Mouse (Mus musculus) cerebellum, adult (tissue): ENCODE results near the gene Ascc2.
"Not testable (repeated sequence)": the region's sequence is repeated elsewhere in the genome, so short reads cannot be mapped to it uniquely, and the experiment has no call there.

Source experiments
- ATAC-seq: cut with Nextera tagmentation; 2 replicates; pipeline ENCODE4 v1.9.2; 2017; ENCODE audit warnings: mild to moderate bottlenecking, moderate library complexity, mixed read lengths; ENCODE audit not compliant: insufficient number of reproducible peaks, low FRiP score, low TSS enrichment

Gene Ascc2

GRCm38 (mm10) chr11:4679441-4679832 lies 41.9 kb downstream of the Ascc2 start:
- ATAC-seq = no peak

- ATAC-seq = no peak
Measured at GRCm38 (mm10) chr11:4680126-4680525, 42.6 kb downstream of the Ascc2 start.

- ATAC-seq = no peak
Measured at GRCm38 (mm10) chr11:4683516-4683915, 46.0 kb downstream of the Ascc2 start.

GRCm38 (mm10) chr11:4684186-4684585 lies 46.6 kb downstream of the Ascc2 start:
- no peak for ATAC-seq

- ATAC-seq = no peak
Measured at GRCm38 (mm10) chr11:4685071-4685470, 47.5 kb downstream of the Ascc2 start.

- no peak for ATAC-seq
Measured at GRCm38 (mm10) chr11:4685510-4685909, 48.0 kb downstream of the Ascc2 start.

- ATAC-seq = no peak
Measured at GRCm38 (mm10) chr11:4687027-4687426, 49.5 kb downstream of the Ascc2 start.

GRCm38 (mm10) chr11:4687874-4688273 lies 50.3 kb downstream of the Ascc2 start:
- no peak for ATAC-seq

GRCm38 (mm10) chr11:4688632-4689380 lies 51.3 kb downstream of the Ascc2 start:
- ATAC-seq = no peak

GRCm38 (mm10) chr11:4690353-4690752 lies 52.8 kb downstream of the Ascc2 start:
- ATAC-seq = no peak

- ATAC-seq = no peak
Measured at GRCm38 (mm10) chr11:4691213-4691612, 53.7 kb downstream of the Ascc2 start.

- ATAC-seq = no peak
Measured at GRCm38 (mm10) chr11:4692162-4692561, 54.6 kb downstream of the Ascc2 start.

GRCm38 (mm10) chr11:4697043-4697983 lies 59.8 kb downstream of the Ascc2 start:
- ATAC-seq = no peak

- no peak for ATAC-seq
Measured at GRCm38 (mm10) chr11:4700726-4701125, 63.2 kb downstream of the Ascc2 start.

GRCm38 (mm10) chr11:4703688-4704071 lies 66.1 kb downstream of the Ascc2 start:
- 0 out of 2 replicates have a peak, but pooled peaks have one; percentile 11 for ATAC-seq

GRCm38 (mm10) chr11:4704072-4704964 lies 66.8 kb downstream of the Ascc2 start, which contains the start of the genes Uqcr10 and Zmat5:
Uqcr10 (minus strand) TSS chr11:4704342.
Zmat5 (plus strand) TSS chr11:4704678.
- ATAC-seq = peak; percentile 99

- ATAC-seq = no peak
Measured at GRCm38 (mm10) chr11:4705178-4705577, 67.6 kb downstream of the Ascc2 start.

GRCm38 (mm10) chr11:4710188-4710587 lies 72.6 kb downstream of the Ascc2 start:
- ATAC-seq = not testable (repeated sequence)

GRCm38 (mm10) chr11:4712822-4713221 lies 75.3 kb downstream of the Ascc2 start:
- ATAC-seq = no peak

GRCm38 (mm10) chr11:4714727-4715126 lies 77.2 kb downstream of the Ascc2 start:
- no peak for ATAC-seq
